In genomic region chr11:80766472-80767319, GRCm38 (mm10) we compare ENCODE assay signal across 15 mouse cellular contexts. TPM values are rescaled to one million over a fixed set of nuclear protein-coding genes. Genes with fewer than 3 reads are reported as not detected.
DNase-seq lines count a peak whose midpoint lies in the region; ATAC-seq and TF ChIP-seq lines count a peak whose summit lies in the region.
"Had no signal": no experiment of that assay in that cellular context is flagged by ENCODE, and none has a peak within 500 bp of the region (broad histone marks: within the 10 kb centered on the region; RNA-seq: fewer than 3 reads in every experiment).

No protein-coding gene starts in this region.

- 0 out of 2 replicates have a peak overlapping the region, but pooled peaks have one; percentile 30 for H3K27ac ChIP-seq in liver, postnatal 0 days (ENCODE audit: low read depth)
- H3K27ac ChIP-seq in liver, embryonic 11.5 days (ENCODE audit: low read depth, low read length), result no peak overlapping the region
- H3K27ac ChIP-seq: heart, embryonic 13.5 days; hindbrain, embryonic 10.5 days; liver, embryonic 14.5 days; midbrain, embryonic 12.5 days had no signal

- DNase-seq in liver, postnatal 0 days, result no peak
- DNase-seq in liver, embryonic 11.5 days (ENCODE audit: low spot score), result no peak
- peak; percentile 54 to 71 for DNase-seq in adrenal gland, postnatal 36 days
- peak; percentile 62 to 66 for DNase-seq in kidney, postnatal 36 days
- DNase-seq in cerebellum, adult 18-20 months, result no peak
- no peak for DNase-seq in ovary, postnatal 14 days (ENCODE audit: low spot score)
- DNase-seq: layer of hippocampus, adult 9-11 months; right cerebral cortex, postnatal 25 days; thymus, postnatal 14 days had no signal

- H3K4me3 ChIP-seq in liver, postnatal 0 days (ENCODE audit: low read depth, low read length), result no peak overlapping the region
- H3K4me3 ChIP-seq in liver, embryonic 11.5 days (ENCODE audit: low read depth, low read length), result no peak overlapping the region
- H3K4me3 ChIP-seq: heart, embryonic 13.5 days; hindbrain, embryonic 10.5 days; midbrain, embryonic 12.5 days had no signal

- peak; percentile 82 for TF ChIP-seq EP300 in liver, postnatal 0 days (IDR thresholded peaks at IDR 0.05; ENCODE audit: low read depth)

- ATAC-seq in liver, postnatal 0 days, result peak; percentile 45; the same call in 1 of the 2 replicates
- no peak for ATAC-seq in liver, embryonic 11.5 days (replicated peaks; ENCODE audit: low FRiP score)
- peak; percentile 81 for ATAC-seq in megakaryocyte progenitor cell, adult 5-6 weeks (replicated peaks; ENCODE audit: poor library complexity)
- ATAC-seq in frontal cortex, adult (ENCODE audit: low TSS enrichment), result no peak

- no peak for TF ChIP-seq CTCF in liver, postnatal 0 days (IDR thresholded peaks at IDR 0.05; ENCODE audit: low read depth)

- WGBS in liver, postnatal 0 days (ENCODE audit: insufficient replicate concordance), result 60% methylated on average over 6 of the region's 6 CpGs
- 68% methylated on average over 6 of the region's 6 CpGs for WGBS in liver, embryonic 11.5 days

- H3K4me2 ChIP-seq in liver, postnatal 0 days (ENCODE audit: low read depth, low read length), result no peak overlapping the region
- H3K4me2 ChIP-seq in liver, embryonic 11.5 days, result no peak overlapping the region
- H3K4me2 ChIP-seq: heart, embryonic 13.5 days; midbrain, embryonic 12.5 days had no signal

- H3K36me3 ChIP-seq in liver, postnatal 0 days (replicated peaks; ENCODE audit: insufficient read depth, low read length), result no peaks in the 10 kb centered on the region
- H3K36me3 ChIP-seq in liver, embryonic 11.5 days (ENCODE audit: control insufficient read depth, insufficient read depth, low read length), result no peaks in the 10 kb centered on the region
- H3K36me3 ChIP-seq: heart, embryonic 13.5 days; hindbrain, embryonic 10.5 days; midbrain, embryonic 12.5 days had no signal

- H3K27me3 ChIP-seq in liver, postnatal 0 days (ENCODE audit: insufficient read depth, low read length), result no peaks in the 10 kb centered on the region
- H3K27me3 ChIP-seq in liver, embryonic 11.5 days (replicated peaks; ENCODE audit: control insufficient read depth, insufficient read depth, low read length), result no peaks in the 10 kb centered on the region
- H3K27me3 ChIP-seq: heart, embryonic 13.5 days had no signal

- no peaks in the 10 kb centered on the region; the same call in 1 of the 2 replicates for H3K4me1 ChIP-seq in liver, postnatal 0 days (ENCODE audit: insufficient read depth)
- H3K4me1 ChIP-seq in liver, embryonic 11.5 days (replicated peaks; ENCODE audit: control insufficient read depth, insufficient read depth, low read length), result no peaks in the 10 kb centered on the region
- H3K4me1 ChIP-seq: midbrain, embryonic 12.5 days had no signal

- H3K9me3 ChIP-seq in liver, postnatal 0 days (ENCODE audit: low read length), result no peaks in the 10 kb centered on the region
- H3K9me3 ChIP-seq in liver, embryonic 11.5 days (ENCODE audit: control insufficient read depth, low read length), result no peaks in the 10 kb centered on the region
- H3K9me3 ChIP-seq: heart, embryonic 13.5 days; hindbrain, embryonic 10.5 days; midbrain, embryonic 12.5 days had no signal

- no peak overlapping the region; the same call in 1 of the 2 replicates for H3K9ac ChIP-seq in liver, postnatal 0 days (replicated peaks)
- H3K9ac ChIP-seq in liver, embryonic 11.5 days (ENCODE audit: low read depth, low read length), result no peak overlapping the region
- H3K9ac ChIP-seq: heart, embryonic 13.5 days; liver, embryonic 14.5 days; midbrain, embryonic 12.5 days had no signal

RNA-seq across cellular contexts. Expression of gene Myo1d, which starts 13.1 kb away (rescaled TPM):
- polyA plus RNA-seq in liver, postnatal 0 days (2015; fragmentation: Nextera tagmentation; extraction: Ambion mirVana), result 4.5 and 4.6 TPM in 2 replicates
- polyA plus RNA-seq in liver, embryonic 11.5 days (2014; fragmentation: Nextera tagmentation; extraction: Ambion mirVana), result 9.3 TPM in 2 replicates
- total RNA-seq in adrenal gland, postnatal 36 days (2021), result 10 to 100 TPM; 74.0 to 87.7 TPM
- 4.6 and 7.2 TPM in 2 replicates for total RNA-seq in megakaryocyte progenitor cell, adult 5-6 weeks (2015)
- 2.0 and 2.9 TPM in 2 replicates for total RNA-seq in megakaryocyte progenitor cell, adult 5-6 weeks (2017)

RNA-seq across cellular contexts. Expression of gene Tmem98, which starts 43.3 kb away (rescaled TPM):
- 19.7 and 21.5 TPM in 2 replicates for polyA plus RNA-seq in liver, postnatal 0 days (2015; fragmentation: Nextera tagmentation; extraction: Ambion mirVana)
- 49.0 and 52.3 TPM in 2 replicates for polyA plus RNA-seq in liver, embryonic 11.5 days (2014; fragmentation: Nextera tagmentation; extraction: Ambion mirVana)
- total RNA-seq in adrenal gland, postnatal 36 days (2021), result 10 to 100 TPM; 40.8 to 68.8 TPM
- total RNA-seq in megakaryocyte progenitor cell, adult 5-6 weeks (2015), result 2.6 and 2.8 TPM in 2 replicates
- 1.0 and 4.2 TPM in 2 replicates for total RNA-seq in megakaryocyte progenitor cell, adult 5-6 weeks (2017)

Comparison
In these comparisons a context has a peak if more than half of its experiments do, and no peak if none do; other contexts are left out.
1. ATAC-seq: peak in liver, postnatal 0 days (single experiment) and megakaryocyte progenitor cell, adult 5-6 weeks (single experiment); none in liver, embryonic 11.5 days (single experiment) and frontal cortex, adult (single experiment).
2. DNase-seq: peak in adrenal gland, postnatal 36 days (2 of 2) and kidney, postnatal 36 days (2 of 2); none in liver, postnatal 0 days (single experiment), liver, embryonic 11.5 days (single experiment), cerebellum, adult 18-20 months (0 of 2) and ovary, postnatal 14 days (single experiment).
3. RNA of gene Myo1d, which starts 13.1 kb away (total RNA-seq): 74.0 to 87.7 TPM in adrenal gland, postnatal 36 days; 2.0 to 7.2 TPM in megakaryocyte progenitor cell, adult 5-6 weeks; every median in the first group is over 4 times any median in the second.
4. RNA of gene Tmem98, which starts 43.3 kb away (total RNA-seq): 40.8 to 68.8 TPM in adrenal gland, postnatal 36 days; 1.0 to 4.2 TPM in megakaryocyte progenitor cell, adult 5-6 weeks; every median in the first group is over 4 times any median in the second.